Mouse (Mus musculus) limb, embryonic 14.5 days (tissue): ENCODE data around the gene Notch1. TPM values are rescaled to one million over a fixed set of nuclear protein-coding genes. Genes with fewer than 3 reads are reported as not detected.

Source experiments
- ATAC-seq: fragments of 200-750 bp; cut with Nextera tagmentation; 2 replicates; pipeline ENCODE4 v1.8.0; 2017; ENCODE audit warnings: low read depth, moderate number of reproducible peaks, moderate TSS enrichment; ENCODE audit not compliant: low FRiP score
- DNase-seq: peaks from one replicate; pipeline ENCODE4 v3.0.0-alpha.2; 2015; ENCODE audit warnings: low spot score
- H3K27ac ChIP-seq: fragments of 300-500 bp; sonication (generic); replicated peaks from 2 replicates; pipeline ENCODE4 v1.5.1; 2014; ENCODE audit warnings: low read depth, mild to moderate bottlenecking, low read length, moderate library complexity, mixed read lengths
- H3K27me3 ChIP-seq: fragments of 300-500 bp; sonication (generic); 2 replicates; pipeline ENCODE4 v1.6.1; 2014; ENCODE audit warnings: low read length, mixed read lengths; ENCODE audit not compliant: control insufficient read depth, insufficient read depth
- H3K36me3 ChIP-seq: fragments of 300-500 bp; sonication (generic); 2 replicates; pipeline ENCODE4 v1.6.1; 2014; ENCODE audit warnings: mild to moderate bottlenecking, low read length, moderate library complexity, mixed read lengths; ENCODE audit not compliant: control insufficient read depth, insufficient read depth
- H3K4me1 ChIP-seq: fragments of 300-500 bp; sonication (generic); 2 replicates; pipeline ENCODE4 v1.6.1; 2014; ENCODE audit warnings: antibody characterized with exemption, low read length, mixed read lengths; ENCODE audit not compliant: control insufficient read depth, insufficient read depth
- H3K4me2 ChIP-seq: fragments of 300-500 bp; sonication (generic); replicated peaks from 2 replicates; pipeline ENCODE4 v1.6.1; 2014; ENCODE audit warnings: low read depth, mild to moderate bottlenecking, low read length, moderate library complexity; ENCODE audit not compliant: severe bottlenecking
- H3K4me3 ChIP-seq: fragments of 300-500 bp; sonication (generic); replicated peaks from 2 replicates; pipeline ENCODE4 v1.5.1; 2014; ENCODE audit warnings: low read length
- H3K9ac ChIP-seq: fragments of 300-500 bp; sonication (generic); 2 replicates; pipeline ENCODE4 v1.6.1; 2014; ENCODE audit warnings: mild to moderate bottlenecking, low read depth, low read length, moderate library complexity; ENCODE audit not compliant: severe bottlenecking
- H3K9me3 ChIP-seq: fragments of 300-500 bp; sonication (generic); 2 replicates; pipeline ENCODE4 v1.6.1; 2016; ENCODE audit warnings: low read length; ENCODE audit not compliant: control insufficient read depth
- POLR2A ChIP-seq: fragments of 200-500 bp; IDR thresholded peaks from 2 replicates; pipeline ENCODE4 v1.8.0; 2012; ENCODE audit warnings: inconsistent platforms, mild to moderate bottlenecking, moderate library complexity, borderline replicate concordance; ENCODE audit not compliant: insufficient read depth, insufficient read length; ENCODE audit errors: extremely low read depth
- WGBS: fragments of 180-500 bp; shearing (Covaris S2); extraction: QIAGEN DNeasy Blood & Tissue Kit; methylation state at CpG from one replicate; pipeline ENCODE4 v1.1.7; 2014; 5-methylcytosine and 5-hydroxymethylcytosine counted together
- polyA plus RNA-seq, 2 experiments: library from polyadenylated mRNA; depleted of rRNA in 1 of 2; stranded (reverse) in 1 of 2; unstranded in 1 of 2; fragments of >200 nt; fragmentation: Nextera tagmentation in 1 of 2; extraction: Ambion mirVana in 1 of 2; gene quantifications; 2 replicates each; pipeline versions ENCODE4 v1.2.1 to v1.2.3; 2012 to 2014

The Notch1 gene
- polyA plus RNA-seq, 2 experiments = 28.1 to 44.5 TPM

DNA sequence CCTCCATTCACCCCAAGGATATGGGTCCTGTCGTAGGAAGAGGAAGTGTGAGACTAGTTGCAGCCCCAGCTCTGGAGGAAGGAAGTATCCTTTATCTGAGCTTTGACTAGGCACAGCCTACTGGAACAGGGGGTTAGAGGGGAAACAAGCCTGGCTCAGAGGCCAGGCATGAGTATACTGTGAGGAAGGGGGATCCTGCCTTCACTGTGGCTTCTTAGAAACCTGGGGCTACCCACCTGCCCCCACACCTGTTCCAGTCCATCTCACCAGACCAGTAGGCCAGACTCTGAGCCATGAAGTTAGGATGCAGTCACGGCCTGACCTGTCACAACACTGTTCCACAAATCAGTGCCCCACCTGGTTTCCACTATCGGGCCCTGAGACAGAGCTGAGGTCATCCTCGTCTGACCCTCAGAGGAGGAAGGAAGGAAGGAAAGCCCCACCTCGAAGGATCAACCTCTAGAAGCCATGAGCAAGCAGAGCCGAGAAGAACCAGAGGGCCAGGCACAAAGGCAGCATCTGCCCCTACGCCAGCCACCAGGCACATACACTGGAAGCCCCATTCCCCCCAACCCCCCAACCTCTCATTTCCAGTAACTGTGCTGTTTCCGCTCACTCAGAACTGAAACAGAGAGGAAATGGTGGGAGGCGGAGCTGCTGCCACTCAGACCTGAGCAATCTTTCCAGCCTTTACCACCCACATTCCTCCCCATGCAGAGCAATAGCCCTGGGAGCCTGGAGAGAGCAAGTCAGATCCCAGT lies 23.3 kb downstream of the Notch1 start:
- Histone ChIP-seq H3K9me3 (no peaks in the 10 kb centered on the region), H3K4me3 (no peak overlapping the region), H3K27me3 (no peaks in the 10 kb centered on the region), H3K27ac (peak overlapping the region; percentile 44), H3K36me3 (no peaks in the 10 kb centered on the region), H3K4me2 (peak overlapping the region; percentile 24; the same call in 1 of the 2 replicates), H3K4me1 (peaks cover 63% of the 10 kb centered on the region), H3K9ac (no peak overlapping the region)
- 14% methylated on average over 9 of the region's 9 CpGs for WGBS
- DNase-seq (peak; percentile 58), ATAC-seq (no peak)
- no peak for TF ChIP-seq POLR2A

- no peak overlapping the region for H3K4me2 ChIP-seq
- peaks cover 74% of the 10 kb centered on the region for H3K4me1 ChIP-seq
- H3K27me3 ChIP-seq = no peaks in the 10 kb centered on the region
- TF ChIP-seq POLR2A = no peak
- no peak overlapping the region for H3K9ac ChIP-seq
- ATAC-seq (no peak), DNase-seq (no peak)
- H3K36me3 ChIP-seq = no peaks in the 10 kb centered on the region
- no peaks in the 10 kb centered on the region for H3K9me3 ChIP-seq
- 52% methylated on average over 4 of the region's 4 CpGs for WGBS
- no peak overlapping the region for H3K4me3 ChIP-seq
- H3K27ac ChIP-seq = 0 out of 2 replicates have a peak overlapping the region, but pooled peaks have one; percentile 19
Observed at GRCm38 (mm10) chr2:26490760-26491301, 25.6 kb downstream of the Notch1 start.

- peaks cover 17% of the 10 kb centered on the region for H3K36me3 ChIP-seq
- H3K9ac ChIP-seq = no peak overlapping the region
- H3K27me3 ChIP-seq = no peaks in the 10 kb centered on the region
- no peak overlapping the region for H3K4me2 ChIP-seq
- no peaks in the 10 kb centered on the region for H3K9me3 ChIP-seq
- H3K4me1 ChIP-seq = peaks cover 65% of the 10 kb centered on the region
- no peak overlapping the region for H3K27ac ChIP-seq
- WGBS = 46% methylated on average over 9 of the region's 9 CpGs
- peak; percentile 49 for DNase-seq
- no peak for TF ChIP-seq POLR2A
- H3K4me3 ChIP-seq = no peak overlapping the region
- no peak for ATAC-seq
Observed at GRCm38 (mm10) chr2:26488535-26489135, 27.8 kb downstream of the Notch1 start.

DNA sequence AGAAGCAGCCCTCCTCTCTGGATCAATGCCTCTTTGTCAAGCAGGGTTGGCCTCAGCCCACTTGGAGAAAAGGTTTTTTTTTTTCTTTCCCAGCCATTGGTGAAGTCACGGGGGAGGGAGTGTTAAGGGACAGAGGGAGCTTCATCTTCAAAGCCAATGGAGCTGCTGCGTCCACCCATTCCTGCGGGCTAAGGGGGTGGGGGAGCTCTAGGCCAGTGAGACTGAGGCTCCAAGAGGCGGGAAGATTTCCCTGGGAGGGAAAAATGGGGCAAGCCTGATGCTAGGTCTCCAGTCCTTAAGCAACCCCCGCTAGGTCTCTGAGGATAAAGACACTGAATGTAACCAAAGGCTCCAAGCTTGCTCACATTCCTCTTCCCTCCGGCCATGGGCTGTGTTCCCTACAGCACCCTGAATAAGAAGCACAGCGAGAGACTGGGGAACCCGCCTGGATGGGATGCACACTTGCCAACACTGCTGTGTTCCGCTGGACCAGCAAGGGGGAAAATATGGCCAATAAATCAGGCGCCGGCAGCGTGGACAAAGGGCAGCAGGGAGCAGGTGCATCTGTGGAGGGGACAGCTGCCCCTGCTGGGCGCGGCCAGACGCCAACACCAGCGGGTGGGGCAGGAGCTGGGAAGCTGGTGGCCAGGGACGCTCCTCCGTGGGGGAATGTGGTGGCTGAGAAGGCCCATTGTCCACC lies 29.0 kb downstream of the Notch1 start:
- Histone ChIP-seq H3K27me3 (no peaks in the 10 kb centered on the region), H3K9ac (no peak overlapping the region), H3K4me2 (0 out of 2 replicates have a peak overlapping the region, but pooled peaks have one; percentile 9), H3K4me3 (no peak overlapping the region), H3K4me1 (peaks cover 53% of the 10 kb centered on the region), H3K27ac (peak overlapping the region; percentile 53), H3K36me3 (peaks cover 20% of the 10 kb centered on the region), H3K9me3 (no peaks in the 10 kb centered on the region)
- 33% methylated on average over 18 of the region's 18 CpGs for WGBS
- no peak for TF ChIP-seq POLR2A
- DNase-seq = no peak
- 0 out of 2 replicates have a peak, but pooled peaks have one; percentile 12 for ATAC-seq

DNA sequence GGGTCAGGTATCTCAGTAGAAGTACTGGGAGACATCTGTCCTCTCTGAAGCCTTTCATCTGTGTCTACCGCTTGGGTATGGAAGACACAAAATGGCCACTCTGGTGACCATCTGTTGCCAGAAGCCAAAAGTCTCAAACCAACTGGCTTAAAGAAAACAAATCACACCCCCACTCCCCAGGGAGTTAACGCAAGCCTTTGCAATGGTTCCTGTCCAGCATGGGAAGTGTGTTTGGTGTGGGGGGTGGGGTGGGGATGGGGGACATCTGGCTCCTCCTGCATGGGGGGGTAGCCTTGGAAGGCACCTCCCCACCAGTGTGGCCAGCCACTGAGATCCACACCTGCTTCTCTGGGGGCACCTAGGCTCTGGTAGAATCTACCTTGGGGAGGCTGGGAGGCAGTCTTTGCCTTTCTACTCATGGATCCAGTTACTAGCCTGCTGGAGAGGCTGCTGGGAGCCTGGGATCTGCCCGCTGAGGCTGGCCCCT lies 29.6 kb downstream of the Notch1 start:
- H3K9ac ChIP-seq = no peak overlapping the region
- 23% methylated on average over 3 of the region's 3 CpGs for WGBS
- no peak for DNase-seq
- H3K4me1 ChIP-seq = peaks cover 50% of the 10 kb centered on the region
- peaks cover 22% of the 10 kb centered on the region for H3K36me3 ChIP-seq
- no peak for TF ChIP-seq POLR2A
- ATAC-seq = peak; percentile 20; the same call in 1 of the 2 replicates
- H3K4me2 ChIP-seq = 0 out of 2 replicates have a peak overlapping the region, but pooled peaks have one; percentile 2
- peak overlapping the region; percentile 53; the same call in 1 of the 2 replicates for H3K27ac ChIP-seq
- H3K9me3 ChIP-seq = no peaks in the 10 kb centered on the region
- H3K4me3 ChIP-seq = no peak overlapping the region
- no peaks in the 10 kb centered on the region for H3K27me3 ChIP-seq
